Mouse (Mus musculus): ENCODE data around the gene Fitm2. TPM values are rescaled to one million over a fixed set of nuclear protein-coding genes. Genes with fewer than 3 reads are reported as not detected.
"Not testable (repeated sequence)": the region's sequence is repeated elsewhere in the genome, so short reads cannot be mapped to it uniquely, and the experiment has no call there.

Gene Fitm2
- polyA plus RNA-seq, 1 experiment, result 21.9 TPM

DNA sequence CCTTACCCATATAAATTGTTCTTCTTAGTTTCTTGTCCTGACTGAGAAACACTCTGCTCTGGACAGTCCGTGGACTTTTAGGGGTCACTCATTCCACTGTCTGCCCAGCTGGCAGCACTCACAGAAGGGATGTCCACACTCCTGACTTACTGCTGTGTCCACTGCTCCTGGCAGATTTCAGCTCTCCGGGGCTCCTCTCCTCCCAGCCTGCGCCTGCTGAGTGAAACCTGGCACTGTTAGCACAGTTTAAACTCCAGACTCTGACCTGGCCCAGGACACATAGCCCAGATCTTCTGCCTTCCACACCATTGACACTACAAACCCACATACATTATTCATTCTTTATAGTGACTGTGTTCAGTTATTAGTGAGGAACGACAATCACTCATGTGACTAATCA is 8.4 kb downstream of the Fitm2 start:
- TF ChIP-seq CTCF (conservative IDR thresholded peaks at IDR 0.05; ENCODE audit: insufficient read depth, insufficient read length, low read depth, low read length) (no peak), POLR2A (IDR thresholded peaks at IDR 0.05; ENCODE audit: low read depth, low read length) (no peak)
- 53% methylated on average over 4 of the region's 4 CpGs for WGBS
- no peak overlapping the region for H3K27ac ChIP-seq (ENCODE audit: insufficient read depth, low read depth, low read length)
- no peaks in the 10 kb centered on the region for H3K27me3 ChIP-seq (replicated peaks; ENCODE audit: control insufficient read depth, insufficient read depth, low read length)
- H3K36me3 ChIP-seq (ENCODE audit: control insufficient read depth, insufficient read depth, low read length), result no peaks in the 10 kb centered on the region
- H3K4me1 ChIP-seq (ENCODE audit: control insufficient read depth, insufficient read depth, low read length), result 0 out of 2 replicates have a peak, but pooled peaks cover 2% of the 10 kb centered on the region
- peak; percentile 14 for DNase-seq
- no peak overlapping the region for H3K4me3 ChIP-seq (ENCODE audit: insufficient read depth, low read depth, low read length)

DNA sequence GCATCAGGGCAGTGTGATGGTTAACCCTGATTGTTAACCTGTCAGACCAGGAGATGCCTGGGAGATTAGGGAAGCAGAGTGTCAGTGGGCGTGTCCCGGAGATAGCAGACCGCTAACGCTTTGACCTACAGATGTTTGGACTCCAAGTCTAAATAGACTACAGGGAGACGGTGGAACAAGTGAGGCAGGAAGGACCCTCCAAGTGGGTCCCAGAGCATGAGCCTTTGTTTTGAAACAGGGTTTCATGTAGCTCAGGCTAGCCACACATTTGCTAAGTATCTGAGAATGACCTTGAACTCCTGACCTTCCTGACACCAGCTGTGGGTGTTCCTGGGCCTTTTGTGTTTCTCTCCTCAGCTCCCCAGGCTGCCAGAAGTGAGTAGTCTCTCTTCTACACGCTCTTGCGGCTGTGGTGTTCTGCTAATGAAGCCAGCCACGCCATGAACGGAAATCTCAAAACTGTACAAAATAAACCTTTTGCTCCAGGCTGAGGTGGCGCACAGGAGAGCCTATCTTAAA is 9.1 kb downstream of the Fitm2 start:
- no peak for DNase-seq
- Histone ChIP-seq H3K36me3 (ENCODE audit: control insufficient read depth, insufficient read depth, low read length) (no peaks in the 10 kb centered on the region), H3K4me3 (ENCODE audit: insufficient read depth, low read depth, low read length) (no peak overlapping the region), H3K27me3 (replicated peaks; ENCODE audit: control insufficient read depth, insufficient read depth, low read length) (no peaks in the 10 kb centered on the region), H3K4me1 (ENCODE audit: control insufficient read depth, insufficient read depth, low read length) (0 out of 2 replicates have a peak, but pooled peaks cover 2% of the 10 kb centered on the region), H3K27ac (ENCODE audit: insufficient read depth, low read depth, low read length) (no peak overlapping the region)
- 67% methylated on average over 10 of the region's 10 CpGs for WGBS
- TF ChIP-seq CTCF (conservative IDR thresholded peaks at IDR 0.05; ENCODE audit: insufficient read depth, insufficient read length, low read depth, low read length) (no peak), POLR2A (IDR thresholded peaks at IDR 0.05; ENCODE audit: low read depth, low read length) (no peak)

DNA sequence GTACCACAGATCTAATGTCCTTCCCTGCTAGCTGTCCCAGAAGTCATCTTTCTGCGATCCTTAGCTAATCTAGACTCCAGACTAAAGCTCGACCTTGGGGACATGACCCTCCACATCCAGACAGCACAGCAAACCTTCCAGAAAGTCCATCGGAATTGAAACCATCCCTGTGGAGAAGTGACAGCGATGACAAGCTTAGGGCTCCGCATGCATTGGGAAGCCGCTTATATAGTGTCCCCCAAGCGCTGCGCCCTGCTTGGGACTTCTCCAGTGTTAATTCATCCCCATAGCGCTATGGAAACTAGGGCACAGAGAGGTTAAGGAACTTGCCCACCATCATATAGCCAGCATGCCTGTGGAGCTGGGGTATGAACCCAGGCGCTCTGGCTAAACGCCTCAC is 9.6 kb downstream of the Fitm2 start:
- no peak for TF ChIP-seq CTCF (conservative IDR thresholded peaks at IDR 0.05; ENCODE audit: insufficient read depth, insufficient read length, low read depth, low read length)
- no peak for TF ChIP-seq POLR2A (IDR thresholded peaks at IDR 0.05; ENCODE audit: low read depth, low read length)
- Histone ChIP-seq H3K27me3 (replicated peaks; ENCODE audit: control insufficient read depth, insufficient read depth, low read length) (no peaks in the 10 kb centered on the region), H3K36me3 (ENCODE audit: control insufficient read depth, insufficient read depth, low read length) (no peaks in the 10 kb centered on the region), H3K4me1 (ENCODE audit: control insufficient read depth, insufficient read depth, low read length) (0 out of 2 replicates have a peak, but pooled peaks cover 2% of the 10 kb centered on the region), H3K27ac (ENCODE audit: insufficient read depth, low read depth, low read length) (no peak overlapping the region), H3K4me3 (ENCODE audit: insufficient read depth, low read depth, low read length) (no peak overlapping the region)
- DNase-seq, result no peak
- WGBS, result 84% methylated on average over 11 of the region's 11 CpGs

DNA sequence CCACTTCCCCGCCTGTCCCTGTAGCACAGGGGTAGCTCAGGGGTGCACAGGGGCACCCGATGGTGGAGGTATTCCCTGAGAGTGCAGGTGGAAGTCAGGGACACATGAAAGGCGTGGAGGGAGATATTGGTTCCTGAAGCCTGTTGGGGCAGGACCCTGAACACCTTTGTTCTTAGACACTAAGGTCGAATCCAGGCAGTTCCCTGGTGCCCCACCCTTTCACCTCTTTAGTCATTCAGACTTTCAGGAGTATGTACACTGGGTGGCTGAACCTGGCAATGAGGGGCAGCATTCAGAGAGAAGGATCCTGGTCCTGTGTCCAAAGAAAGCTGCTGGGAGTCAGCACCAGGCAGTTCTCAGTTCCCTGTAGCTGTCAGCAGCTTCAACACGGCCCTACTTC is 10.0 kb downstream of the Fitm2 start:
- DNase-seq, result no peak
- TF ChIP-seq CTCF (conservative IDR thresholded peaks at IDR 0.05; ENCODE audit: insufficient read depth, insufficient read length, low read depth, low read length) (no peak), POLR2A (IDR thresholded peaks at IDR 0.05; ENCODE audit: low read depth, low read length) (no peak)

DNA sequence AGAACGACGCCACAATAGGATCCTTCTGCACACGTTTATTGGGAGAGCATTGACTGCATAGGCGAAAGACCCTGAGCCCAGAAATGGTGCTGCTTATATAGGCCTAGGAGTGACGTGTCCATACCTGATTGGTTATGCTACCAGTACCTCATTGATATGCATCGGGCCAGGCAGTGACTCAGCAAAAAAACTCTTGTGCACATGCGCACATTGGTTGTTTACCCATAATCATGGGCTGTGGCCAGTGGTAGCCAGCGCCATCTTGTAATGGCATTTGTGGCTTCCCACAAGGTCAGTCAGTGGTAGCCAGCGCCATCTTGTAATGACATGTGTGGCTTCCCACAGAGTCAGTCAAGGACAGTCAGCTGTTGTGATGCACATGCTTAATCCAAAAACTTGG is 11.1 kb downstream of the Fitm2 start:
- not testable (repeated sequence) for H3K27me3 ChIP-seq (replicated peaks; ENCODE audit: control insufficient read depth, insufficient read depth, low read length); H3K4me3 ChIP-seq (ENCODE audit: insufficient read depth, low read depth, low read length); H3K27ac ChIP-seq (ENCODE audit: insufficient read depth, low read depth, low read length); DNase-seq; H3K4me1 ChIP-seq (ENCODE audit: control insufficient read depth, insufficient read depth, low read length); H3K36me3 ChIP-seq (ENCODE audit: control insufficient read depth, insufficient read depth, low read length)
- 97% methylated on average over 9 of the region's 9 CpGs for WGBS

More for the DNA sequence above, 10.0 kb downstream of the Fitm2 start:
- Histone ChIP-seq H3K4me1 (ENCODE audit: control insufficient read depth, insufficient read depth, low read length) (0 out of 2 replicates have a peak, but pooled peaks cover 2% of the 10 kb centered on the region), H3K27ac (ENCODE audit: insufficient read depth, low read depth, low read length) (no peak overlapping the region), H3K27me3 (replicated peaks; ENCODE audit: control insufficient read depth, insufficient read depth, low read length) (no peaks in the 10 kb centered on the region), H3K36me3 (ENCODE audit: control insufficient read depth, insufficient read depth, low read length) (no peaks in the 10 kb centered on the region), H3K4me3 (ENCODE audit: insufficient read depth, low read depth, low read length) (no peak overlapping the region)
- WGBS, result 88% methylated on average over 5 of the region's 5 CpGs

DNA sequence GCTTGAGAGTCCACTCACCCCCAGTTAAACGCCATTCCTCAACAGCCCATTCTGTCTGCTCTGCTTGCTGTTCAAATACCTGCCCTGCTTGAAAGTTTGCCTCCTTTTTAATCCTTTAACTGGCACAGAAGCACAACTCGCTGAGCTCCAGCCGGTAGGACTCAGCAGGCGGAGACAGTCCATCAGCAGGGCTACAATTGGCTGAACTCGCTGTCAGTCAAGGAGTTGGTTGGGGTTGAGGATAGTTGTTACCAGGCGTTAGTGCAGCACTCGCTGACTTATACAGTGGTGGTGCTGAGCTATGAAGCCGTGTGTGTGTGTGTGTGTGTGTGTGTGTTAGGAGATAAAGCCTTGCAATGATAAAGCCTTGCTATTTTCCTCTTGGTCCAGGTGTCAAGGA is 11.8 kb downstream of the Fitm2 start:
- DNase-seq, result no peak
- H3K27me3 ChIP-seq (replicated peaks; ENCODE audit: control insufficient read depth, insufficient read depth, low read length), result no peaks in the 10 kb centered on the region
- TF ChIP-seq POLR2A (IDR thresholded peaks at IDR 0.05; ENCODE audit: low read depth, low read length), result no peak
- H3K4me3 ChIP-seq (ENCODE audit: insufficient read depth, low read depth, low read length), result no peak overlapping the region
- H3K36me3 ChIP-seq (ENCODE audit: control insufficient read depth, insufficient read depth, low read length), result no peaks in the 10 kb centered on the region
- 0 out of 2 replicates have a peak, but pooled peaks cover 2% of the 10 kb centered on the region for H3K4me1 ChIP-seq (ENCODE audit: control insufficient read depth, insufficient read depth, low read length)
- H3K27ac ChIP-seq (ENCODE audit: insufficient read depth, low read depth, low read length), result no peak overlapping the region
- 92% methylated on average over 8 of the region's 8 CpGs for WGBS

DNA sequence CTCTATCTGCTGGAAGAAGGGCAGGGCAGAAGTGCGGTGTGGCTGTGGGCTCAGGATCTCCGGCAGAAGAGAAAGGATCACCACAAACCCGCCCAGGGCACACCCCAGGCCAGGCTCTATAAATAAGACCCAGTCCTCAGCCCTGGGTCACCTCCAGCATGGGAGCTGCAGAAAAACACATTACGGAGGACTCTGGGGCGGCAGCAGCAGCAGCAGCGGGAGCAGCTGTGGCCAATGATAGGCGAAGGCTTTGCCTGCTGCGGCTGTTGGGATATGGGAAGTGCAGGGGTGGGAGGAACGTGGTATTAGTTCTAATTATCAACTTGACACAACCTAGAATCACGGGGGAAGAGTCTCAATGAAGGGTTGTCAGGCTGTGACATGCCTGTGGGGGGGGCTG is 13.0 kb downstream of the Fitm2 start:
- no peak overlapping the region for H3K27ac ChIP-seq (ENCODE audit: insufficient read depth, low read depth, low read length)
- H3K4me3 ChIP-seq (ENCODE audit: insufficient read depth, low read depth, low read length), result no peak overlapping the region
- H3K4me1 ChIP-seq (ENCODE audit: control insufficient read depth, insufficient read depth, low read length), result 0 out of 2 replicates have a peak, but pooled peaks cover 2% of the 10 kb centered on the region
- H3K36me3 ChIP-seq (ENCODE audit: control insufficient read depth, insufficient read depth, low read length), result no peaks in the 10 kb centered on the region
- no peak for DNase-seq
- no peaks in the 10 kb centered on the region for H3K27me3 ChIP-seq (replicated peaks; ENCODE audit: control insufficient read depth, insufficient read depth, low read length)
- WGBS, result 33% methylated on average over 10 of the region's 10 CpGs
- no peak for TF ChIP-seq CTCF (conservative IDR thresholded peaks at IDR 0.05; ENCODE audit: insufficient read depth, insufficient read length, low read depth, low read length)
- no peak for TF ChIP-seq POLR2A (IDR thresholded peaks at IDR 0.05; ENCODE audit: low read depth, low read length)

Measured in kidney, adult 2 months (tissue).